Mouse (Mus musculus) B cell, adult 2 months (primary cell): ENCODE data around the gene Msn.

ENCODE experiments used
- DNase-seq, 2 experiments: peaks; one replicate each; pipeline ENCODE4 v3.0.0; 2022

The Msn gene

DNA sequence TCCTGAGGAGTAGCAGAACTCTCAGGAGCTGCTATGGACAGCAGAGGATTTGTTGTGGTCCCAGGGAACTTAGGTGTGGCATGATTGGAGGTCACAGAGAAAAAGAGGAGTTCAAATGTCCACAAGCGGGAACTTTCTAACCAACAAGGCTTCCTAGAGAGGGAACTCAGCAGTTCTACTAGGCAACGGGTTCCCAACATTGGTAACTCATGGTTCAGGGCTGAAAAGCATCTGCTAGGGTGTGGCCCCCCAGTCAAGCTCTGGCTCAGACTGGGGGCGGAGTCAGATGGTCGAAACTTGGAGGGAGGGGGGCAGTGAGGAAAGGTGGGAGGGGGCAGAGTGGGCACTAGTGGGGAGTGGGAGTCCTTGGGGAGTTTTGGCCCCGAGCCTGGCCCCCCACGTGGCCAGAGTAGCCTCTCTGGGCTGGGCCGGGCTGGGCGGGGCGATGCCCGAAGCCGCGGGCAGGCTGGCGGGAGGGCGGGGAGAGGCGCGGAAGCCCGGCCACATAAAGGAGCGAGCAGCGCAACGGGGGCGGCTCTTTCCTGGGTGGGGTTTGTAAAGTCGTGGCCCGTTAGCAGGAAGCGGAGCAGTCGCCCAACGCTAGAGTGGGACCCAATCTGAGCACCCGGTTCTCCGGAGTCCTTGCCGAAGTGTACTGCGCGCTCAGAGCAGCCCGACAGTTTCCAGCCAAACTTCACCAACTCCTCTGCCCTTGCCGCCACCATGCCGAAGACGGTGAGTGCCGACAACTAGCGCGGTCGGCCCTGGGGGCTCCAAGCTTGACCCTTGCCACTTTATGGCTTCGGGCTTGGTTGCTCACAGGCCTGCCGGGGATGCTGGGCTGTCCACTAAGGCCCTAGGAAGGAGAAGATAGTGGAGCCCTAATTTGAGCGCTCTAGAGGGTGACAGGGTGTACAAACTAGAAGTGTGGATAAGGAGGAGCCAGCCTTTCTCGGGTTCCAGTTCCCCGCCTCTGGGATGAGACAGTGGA lies at the start of gene Msn:
Msn (plus strand) TSS at position 534 of the 991 bp plus-strand sequence.
- DNase-seq = peak; percentile 80 to 81

DNA sequence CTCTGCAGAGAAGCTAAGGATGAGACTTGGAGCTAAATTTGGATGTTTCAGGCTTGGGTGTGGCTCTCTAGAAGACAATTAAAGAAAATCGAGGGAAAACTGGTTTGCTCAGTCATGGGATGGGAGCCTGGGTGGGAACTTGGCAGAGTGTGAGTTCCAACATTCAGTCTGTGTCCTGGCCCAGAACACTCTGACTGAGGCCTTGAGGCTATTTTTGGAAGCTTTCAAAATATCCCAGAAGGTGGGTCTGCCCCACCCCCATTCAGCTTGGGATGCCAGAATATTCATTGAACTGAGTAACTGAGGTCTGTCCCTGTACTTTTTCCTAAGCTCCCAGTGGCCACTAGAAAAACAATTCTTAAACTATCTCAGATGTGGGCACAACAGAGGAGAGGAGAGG lies 43.0 kb upstream of the Msn start:
- no peak for DNase-seq

DNA sequence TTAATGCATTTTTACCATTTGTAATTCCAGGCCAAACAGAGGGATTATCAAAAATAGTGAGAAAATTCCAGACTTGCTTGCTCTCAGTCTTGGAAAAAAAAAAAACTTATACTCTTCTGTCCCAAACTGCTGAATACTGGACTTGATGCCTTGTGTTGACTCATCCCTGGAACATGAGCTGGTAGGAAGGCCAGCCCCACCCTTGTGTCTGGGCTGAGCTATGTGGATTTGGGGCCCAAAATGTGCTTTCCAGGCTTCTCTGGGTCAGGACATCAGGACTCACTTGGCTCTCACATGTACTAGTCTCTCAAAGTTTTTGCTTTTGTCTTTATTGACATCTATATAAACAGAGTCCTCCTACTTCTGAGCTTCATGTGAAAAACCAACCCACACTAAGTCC lies 18.1 kb upstream of the Msn start:
- DNase-seq = no peak

DNA sequence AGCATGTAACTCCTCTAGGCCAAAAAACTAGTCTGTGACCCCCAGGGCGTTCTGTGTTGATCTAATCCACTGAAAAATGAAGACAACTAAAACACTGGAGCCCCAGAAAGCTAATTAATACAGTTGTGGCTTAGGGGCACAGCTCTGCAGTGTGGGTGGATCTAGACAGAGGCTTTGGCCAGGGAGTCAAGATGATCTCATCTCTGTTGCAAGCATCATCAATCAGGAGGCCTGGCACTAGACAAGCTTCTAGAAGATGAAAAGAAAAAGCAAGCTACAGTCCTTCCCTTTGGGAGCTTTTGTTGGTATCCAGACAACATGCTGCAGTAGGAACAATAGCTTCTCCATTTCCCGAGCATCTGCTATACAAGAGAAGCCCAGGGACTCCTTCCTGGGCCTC lies 9.6 kb upstream of the Msn start:
- DNase-seq = no peak

DNA sequence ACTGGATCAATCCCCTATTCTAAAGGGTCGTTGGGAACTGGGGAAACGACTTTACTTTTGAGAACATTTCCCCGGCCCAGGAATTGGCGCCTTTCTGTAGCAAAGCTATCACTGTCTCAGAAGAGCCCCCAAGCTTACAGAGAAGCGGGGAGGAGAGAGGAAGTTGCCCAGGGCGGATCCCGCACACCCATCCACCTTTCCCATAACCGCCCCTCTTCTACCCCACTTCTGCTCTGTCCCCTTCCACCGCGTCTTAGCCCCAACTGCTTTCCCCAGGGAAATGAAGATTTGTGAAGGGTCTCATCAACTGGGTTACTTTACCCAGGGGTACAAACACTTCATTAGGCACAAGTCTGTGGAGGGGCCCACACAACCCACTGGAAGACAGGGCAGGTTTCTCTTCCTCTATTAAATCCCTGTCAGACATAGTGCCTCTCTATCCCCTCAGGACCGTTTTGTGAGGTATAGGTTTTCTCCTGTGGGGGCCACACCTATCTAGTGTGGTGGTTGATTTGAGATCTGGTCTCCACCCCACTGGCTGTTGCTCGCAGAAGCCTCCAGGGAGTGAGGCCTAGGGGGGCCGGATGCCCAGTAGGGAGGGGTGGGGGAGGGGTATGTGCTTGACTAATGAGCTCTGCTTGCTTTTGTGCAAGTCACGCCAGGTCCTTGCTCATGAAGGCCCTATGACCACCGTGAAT lies 820 bp downstream of the Msn start:
- DNase-seq = peak; percentile 71 to 75

DNA sequence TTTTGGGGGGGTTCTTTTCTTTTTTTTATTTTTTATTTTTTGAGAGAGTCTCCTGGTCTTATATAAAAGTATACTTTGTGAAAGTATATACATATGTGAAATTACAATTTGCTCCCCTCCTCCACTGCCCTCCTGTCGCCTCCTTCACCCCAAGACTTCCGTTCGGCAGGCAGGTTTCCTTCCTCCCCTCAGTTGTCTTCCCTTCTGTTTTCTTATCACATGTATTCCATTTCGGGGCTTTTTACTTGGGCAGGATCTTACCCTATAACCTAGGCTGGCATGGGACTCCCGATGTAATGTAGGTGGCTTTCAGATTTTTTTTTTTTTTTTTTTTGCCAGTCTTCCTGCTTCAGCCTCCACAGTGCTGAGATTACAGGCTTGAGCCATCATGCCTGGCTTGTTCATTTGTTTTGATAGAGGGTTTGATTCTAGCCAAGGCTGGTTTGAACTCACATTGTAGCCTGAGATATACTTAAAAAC lies 1.7 kb downstream of the Msn start:
- no peak for DNase-seq

DNA sequence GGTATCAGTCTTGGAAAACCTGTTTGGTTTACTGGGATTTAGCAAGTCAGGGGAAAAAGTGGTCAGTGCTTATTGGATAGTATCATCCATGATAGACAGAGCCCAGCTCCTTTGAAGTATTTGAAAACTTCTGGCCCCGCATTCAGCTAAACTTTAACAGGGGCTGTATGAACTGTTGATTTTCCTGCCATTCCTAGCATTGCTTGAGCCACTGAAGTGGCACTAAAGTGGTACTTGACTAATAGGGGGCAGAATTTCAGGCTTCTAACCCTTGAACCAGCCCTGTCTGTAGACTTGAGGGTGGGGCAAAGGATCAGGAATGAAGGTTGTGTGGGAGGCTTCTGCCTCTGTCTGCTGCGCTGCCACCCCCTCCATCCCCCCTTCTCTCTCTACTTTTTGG lies 3.2 kb downstream of the Msn start:
- no peak for DNase-seq

DNA sequence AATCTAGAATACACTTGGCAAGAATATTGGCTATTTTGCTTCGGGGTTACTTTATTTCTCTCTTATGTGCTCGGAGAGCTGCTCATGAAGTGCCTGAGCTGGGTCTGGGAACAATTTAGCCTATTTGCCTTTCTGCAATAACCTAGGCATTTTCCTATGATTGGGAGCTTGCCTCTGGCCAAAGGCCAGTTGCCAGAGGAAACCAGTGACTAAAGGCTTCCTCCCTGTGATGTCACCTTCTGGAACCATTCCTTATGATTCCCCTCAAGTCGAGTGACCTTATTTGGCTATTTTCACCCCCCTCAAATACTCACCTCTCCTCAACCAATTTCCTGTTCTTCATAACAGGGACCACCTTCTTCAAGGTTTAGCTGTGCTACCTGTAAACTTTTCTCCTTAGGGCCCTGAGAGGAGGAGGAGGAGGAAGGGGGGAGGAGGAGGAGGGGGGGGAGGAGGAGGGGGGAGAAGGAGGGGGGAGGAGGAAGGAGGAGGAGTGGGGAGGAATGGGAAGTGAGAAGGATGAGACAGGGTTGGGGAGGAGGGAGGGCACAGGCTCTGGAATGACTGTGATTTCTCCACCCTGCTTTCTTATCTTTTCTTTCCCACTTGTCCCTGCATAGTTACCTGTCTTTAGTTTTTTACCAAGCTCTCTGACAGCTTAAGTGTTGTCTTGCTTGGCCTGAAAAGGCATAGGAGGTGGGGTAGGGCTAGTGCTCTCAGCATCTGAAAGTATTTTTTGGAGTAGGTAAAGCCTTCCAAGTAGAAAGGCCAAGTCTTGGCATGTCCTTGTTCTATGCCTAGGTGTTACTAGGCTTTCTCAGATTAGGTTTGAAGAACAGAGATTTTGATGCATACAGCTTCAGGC lies 11.8 kb downstream of the Msn start:
- no peak for DNase-seq

DNA sequence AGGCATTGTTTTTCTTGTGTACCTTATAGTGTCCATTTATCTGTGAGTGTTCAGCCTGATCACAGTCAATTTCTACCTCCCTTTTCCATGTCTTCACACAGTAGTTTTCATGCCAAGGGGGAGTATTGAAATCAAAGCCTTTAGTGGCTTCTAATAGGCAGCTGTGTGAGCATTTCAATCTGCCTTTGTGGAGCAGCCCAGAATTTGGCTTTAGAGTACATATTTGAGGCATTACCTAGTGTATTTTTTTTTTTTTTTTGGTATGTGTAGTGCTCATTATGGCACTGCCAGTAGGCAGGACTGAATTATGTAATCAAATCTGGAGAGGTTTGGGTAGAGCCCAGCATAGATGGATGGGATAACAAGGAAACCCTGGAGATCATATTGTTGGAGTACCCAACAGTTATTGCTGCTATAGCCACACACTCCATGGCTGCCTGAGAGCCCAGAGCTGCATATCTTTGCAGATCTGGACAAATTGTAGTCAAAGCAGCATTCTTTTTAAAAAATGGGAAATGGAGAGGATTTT lies 17.3 kb downstream of the Msn start:
- no peak for DNase-seq

DNA sequence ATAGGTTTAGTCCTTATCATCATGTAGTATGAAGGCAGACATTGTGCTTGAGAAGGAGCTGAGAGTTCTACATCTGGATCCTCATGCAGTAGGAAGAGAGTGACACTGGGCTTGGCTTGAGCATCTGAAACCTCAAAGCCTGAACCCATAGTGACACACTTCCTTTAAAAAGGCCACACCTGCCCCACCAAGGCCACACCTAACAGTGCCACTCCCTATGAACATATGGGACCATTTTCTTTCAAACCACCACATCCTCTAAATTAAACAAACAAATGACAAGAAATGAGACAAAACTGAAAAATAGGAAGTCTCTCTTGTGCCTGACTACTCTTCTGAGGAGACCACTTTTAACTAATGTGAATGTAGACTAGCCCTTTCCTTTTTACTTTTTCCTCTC lies 19.7 kb downstream of the Msn start:
- peak; percentile 33 to 39 for DNase-seq

DNA sequence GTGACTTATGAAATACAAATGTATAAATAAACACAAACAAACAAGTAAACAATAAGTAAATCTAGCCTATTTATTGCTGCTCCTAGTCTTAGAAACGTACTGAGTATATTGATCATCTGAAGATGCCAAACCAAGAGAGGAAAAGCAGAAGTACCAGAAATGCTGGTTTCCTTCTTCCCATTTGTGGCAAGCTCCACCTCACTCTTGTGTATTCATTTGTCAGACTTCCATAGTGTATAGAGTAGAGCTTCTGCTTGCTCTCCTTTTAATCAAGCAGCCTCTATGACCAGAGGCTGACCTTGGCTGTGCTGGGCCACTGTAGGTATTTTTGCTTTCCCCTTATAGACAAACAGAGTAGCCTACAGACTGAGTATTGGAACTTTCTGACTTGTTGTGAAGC lies 21.5 kb downstream of the Msn start:
- DNase-seq = no peak

DNA sequence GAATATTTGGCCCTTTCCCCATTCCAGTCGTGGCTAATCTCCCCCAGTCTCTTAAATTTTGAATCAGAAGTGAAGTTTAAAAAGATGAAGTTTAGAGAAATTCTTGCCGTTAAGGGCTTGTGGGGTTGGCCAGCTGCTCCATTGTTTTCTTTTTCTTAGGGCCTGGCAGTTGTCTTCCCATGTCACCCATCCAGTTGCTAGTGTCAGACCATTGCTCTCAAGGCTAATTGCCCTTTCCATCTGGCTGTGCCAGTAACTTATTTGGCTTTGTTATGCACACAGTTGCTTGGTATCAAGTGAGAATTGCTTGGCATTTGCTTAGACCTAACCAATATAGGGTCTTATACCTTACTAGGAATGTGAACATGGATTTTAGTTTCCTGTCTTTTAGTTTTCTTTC lies 24.2 kb downstream of the Msn start:
- DNase-seq = no peak

DNA sequence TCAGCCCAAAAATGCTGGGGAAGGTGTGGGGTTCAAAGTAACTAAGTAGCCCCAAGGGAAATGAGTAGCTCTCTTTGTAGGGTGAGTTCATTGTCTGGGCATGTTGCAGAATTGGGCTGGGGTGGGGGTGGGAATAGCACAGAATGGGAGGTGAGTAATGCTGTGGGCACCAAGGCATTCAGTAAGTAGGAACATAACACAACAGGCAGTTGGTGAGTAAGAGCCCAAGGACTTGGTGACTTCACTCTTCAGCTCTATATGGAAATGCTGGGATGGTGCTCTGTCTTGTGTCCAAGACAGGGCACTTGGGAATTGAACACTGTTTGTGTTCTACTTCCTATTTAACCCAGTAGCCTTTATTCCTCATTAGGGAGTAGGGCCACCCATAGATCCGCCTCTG lies 26.1 kb downstream of the Msn start:
- no peak for DNase-seq

DNA sequence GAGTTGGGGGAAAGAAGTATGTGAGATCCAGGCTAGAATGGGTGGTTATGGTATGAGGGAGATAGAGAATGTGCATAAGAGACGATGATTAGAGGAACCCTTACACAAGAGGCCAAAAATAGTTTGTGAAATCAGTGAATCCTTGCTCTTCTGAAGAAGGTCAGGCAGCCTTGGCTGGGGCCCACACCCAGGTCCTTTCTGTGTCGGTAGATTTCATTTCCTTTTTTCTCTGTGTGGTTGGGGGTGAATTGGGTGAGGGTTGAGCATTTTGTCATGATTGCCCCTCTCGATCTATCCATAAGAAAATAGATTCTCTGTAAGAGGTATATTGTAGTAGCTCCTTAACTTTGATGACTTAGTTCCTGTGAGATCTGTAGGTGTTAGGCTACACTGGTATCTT lies 31.0 kb downstream of the Msn start:
- peak in 1 of 2 experiments; percentile 29 for DNase-seq

DNA sequence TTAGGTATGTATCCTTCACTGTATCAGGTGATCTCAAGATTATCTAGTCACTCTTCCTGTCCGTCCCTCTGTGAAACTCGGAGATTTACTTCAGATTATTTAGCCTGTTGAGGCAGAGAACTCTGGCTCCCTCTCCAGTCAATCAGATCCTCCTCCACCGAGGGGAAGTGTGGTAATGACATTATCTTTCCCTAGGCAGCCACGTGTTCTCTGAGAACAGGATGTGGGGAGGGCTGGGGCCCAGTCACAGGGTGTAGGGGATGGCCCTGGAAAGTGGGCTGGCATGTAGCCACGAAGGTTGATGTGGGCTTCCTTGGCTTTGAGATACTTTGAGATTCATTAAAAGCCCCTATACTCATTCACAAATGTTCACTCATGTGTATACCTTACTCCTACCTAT lies 34.3 kb downstream of the Msn start:
- DNase-seq = peak; percentile 74 to 78

DNA sequence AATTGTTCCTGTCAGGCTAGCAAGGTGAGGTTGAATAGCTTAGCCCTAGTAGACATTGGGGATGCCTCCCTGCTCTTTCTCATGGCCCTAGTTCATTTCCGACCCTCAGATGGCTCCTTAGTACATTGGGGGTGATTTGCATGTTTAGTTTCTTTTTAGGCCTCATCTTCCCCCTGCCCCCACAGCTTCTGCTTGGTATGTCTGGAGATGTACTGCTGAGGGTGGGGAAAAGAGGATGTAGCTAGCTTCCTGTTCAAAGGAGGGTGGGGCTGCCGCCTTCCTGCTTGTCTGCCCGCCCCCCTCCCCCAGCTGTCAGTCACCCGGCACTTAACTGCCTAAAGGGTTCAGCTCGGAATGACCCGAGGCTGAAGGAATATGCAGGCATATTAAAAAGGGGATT lies 34.8 kb downstream of the Msn start:
- DNase-seq = peak; percentile 73 to 79

DNA sequence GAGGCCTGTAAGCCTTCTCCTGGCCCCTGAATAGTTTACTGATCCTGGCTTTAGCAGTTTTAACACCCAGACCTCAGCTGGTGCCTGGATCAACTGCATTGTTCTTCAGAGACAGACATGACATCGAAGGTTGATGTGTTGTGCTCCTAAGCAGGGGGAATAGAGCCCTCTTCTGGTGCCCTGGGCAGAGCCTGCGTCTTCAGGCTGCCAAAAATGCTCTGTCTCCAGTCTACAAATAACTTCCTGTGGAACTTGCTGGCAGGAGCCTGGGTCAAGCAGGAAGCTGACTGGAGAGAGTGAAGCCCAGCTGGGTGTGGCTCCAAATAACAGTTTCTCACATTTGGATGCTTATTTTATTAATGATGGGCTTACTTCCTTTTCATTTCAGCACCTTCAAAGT lies 37.4 kb downstream of the Msn start:
- DNase-seq = peak; percentile 24 to 27

DNA sequence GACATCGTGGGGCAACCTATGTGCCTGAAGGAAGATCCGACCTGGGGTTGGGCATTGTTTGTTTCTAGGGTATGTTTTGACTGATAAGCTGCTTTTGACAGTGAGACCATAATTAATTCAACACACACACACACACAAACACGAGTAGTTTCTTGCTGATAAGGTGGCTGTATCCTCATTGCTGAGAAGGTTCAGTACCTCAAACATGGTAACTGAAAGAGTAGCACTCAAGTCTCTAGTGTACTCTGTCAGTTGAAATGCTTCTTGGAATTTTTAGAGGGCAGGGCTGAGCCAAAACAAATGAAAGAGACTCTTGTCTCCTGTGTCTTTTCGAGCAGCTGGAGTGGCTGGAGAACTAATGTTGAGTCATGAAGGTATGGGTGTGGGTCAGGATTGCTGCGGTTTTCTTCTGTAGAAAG lies 38.4 kb downstream of the Msn start:
- no peak for DNase-seq

DNA sequence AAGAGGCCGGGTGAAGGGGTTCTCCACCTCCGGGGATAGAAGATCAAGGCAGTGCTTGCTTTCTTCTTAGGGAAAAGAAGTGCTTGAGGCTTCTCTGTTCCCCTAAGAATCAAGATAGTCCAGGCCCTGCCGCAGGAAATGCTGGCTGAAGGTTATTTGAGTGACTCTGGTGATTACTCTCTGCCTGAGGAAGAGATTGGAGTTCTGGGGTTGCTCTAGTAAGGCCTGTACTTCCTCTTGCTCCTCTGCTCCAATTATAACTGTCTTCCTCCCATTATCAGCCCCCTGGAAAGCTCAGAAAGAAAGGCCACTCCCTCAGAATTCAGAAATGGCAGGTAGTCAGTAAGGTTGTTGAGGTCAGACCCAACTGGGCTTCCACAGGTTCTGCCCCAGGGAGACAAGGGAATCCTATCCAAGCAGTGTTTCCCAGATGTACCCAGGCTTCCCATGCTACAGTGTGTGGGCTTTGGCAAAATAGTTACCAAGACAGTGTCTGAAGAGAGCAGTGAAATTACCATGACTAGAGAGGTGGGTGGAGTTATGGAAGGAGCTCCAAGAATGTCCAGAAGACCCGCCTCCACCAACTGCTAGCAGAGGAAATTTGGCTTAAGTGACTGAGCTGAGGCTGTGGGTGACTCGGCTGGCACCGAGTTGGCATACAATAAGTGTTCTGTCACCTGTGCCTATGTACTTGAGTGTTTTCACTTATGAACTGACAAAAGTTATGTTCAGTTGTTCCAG lies 39.2 kb downstream of the Msn start:
- DNase-seq = no peak

DNA sequence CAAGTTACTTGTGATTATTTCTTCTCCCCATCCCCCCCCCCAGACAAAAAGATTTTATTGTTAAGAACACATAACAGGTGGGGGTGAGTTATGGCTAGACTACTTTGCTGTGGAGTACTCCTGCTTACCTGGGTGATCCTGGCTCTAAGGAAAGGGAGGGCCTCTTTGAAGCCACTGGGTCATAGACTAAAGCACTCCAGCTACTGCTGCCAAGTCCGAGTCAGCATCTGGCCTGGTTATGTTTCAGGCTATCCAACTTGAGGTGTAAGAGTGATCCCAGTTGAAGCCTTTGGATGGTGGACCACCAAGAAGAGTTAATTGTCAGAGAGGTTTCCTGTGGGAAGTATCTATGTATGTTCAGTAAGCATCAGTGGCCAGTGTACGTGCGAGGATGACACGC lies 39.7 kb downstream of the Msn start:
- no peak for DNase-seq

DNA sequence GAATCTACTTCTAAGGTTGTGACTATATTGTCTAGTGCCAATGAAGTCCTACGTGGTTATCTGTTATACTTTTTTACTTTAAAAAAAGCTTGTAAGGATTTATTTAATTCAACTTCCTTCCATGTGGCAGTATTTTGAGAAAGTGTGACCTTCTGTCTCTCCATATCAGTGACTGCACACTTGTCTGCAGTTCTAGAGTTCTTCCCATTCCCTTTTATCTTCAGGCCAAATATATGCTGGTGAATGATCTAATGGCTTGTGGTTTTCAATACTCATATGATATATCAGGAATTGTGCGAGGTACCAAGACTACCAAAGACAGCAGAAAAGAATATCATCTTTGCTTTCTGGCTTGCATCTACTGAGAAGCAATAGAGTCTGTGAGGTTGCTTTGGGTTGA lies 43.4 kb downstream of the Msn start:
- DNase-seq = no peak

DNA sequence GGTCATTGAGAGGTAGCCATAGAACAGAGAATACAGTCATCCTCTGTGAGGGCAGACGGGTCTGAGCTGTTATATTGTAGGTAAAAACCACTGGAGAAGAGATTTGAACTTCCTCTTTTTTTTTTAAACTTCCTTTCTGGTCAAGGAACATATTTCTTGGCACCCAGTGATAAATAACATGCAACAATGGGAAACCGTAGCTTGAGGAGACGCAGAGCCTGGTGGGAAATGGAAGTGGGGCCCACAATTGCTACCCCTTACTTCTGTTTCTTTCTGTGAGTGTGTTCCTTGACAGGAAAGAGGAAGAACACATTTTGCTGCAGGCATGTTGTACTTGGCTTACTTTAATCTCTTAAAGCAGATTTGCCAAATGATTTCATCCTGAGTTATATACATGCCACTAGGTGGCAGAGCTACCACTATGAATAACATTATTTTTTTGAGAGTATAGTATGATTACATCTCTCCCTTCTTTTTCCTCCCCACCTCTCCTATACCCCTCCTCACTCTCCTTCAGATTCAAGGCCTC lies 49.2 kb downstream of the Msn start:
- peak; percentile 42 to 45 for DNase-seq
